Mouse (Mus musculus): ENCODE data around the gene Lclat1.

The Lclat1 gene

GRCm38 (mm10) chr17:73087045-73087910, 20.5 kb upstream of the Lclat1 start:
- DNase-seq (ENCODE audit: low spot score) = no peak

- no peak for DNase-seq (ENCODE audit: low spot score)
Observed at GRCm38 (mm10) chr17:73091368-73091767, 16.4 kb upstream of the Lclat1 start.

- no peak for DNase-seq (ENCODE audit: low spot score)
Observed at GRCm38 (mm10) chr17:73092103-73093097, 15.4 kb upstream of the Lclat1 start.

- no peak for DNase-seq (ENCODE audit: low spot score)
Observed at GRCm38 (mm10) chr17:73095070-73095469, 12.7 kb upstream of the Lclat1 start.

GRCm38 (mm10) chr17:73095585-73095984, 12.2 kb upstream of the Lclat1 start:
- no peak for DNase-seq (ENCODE audit: low spot score)

- peak; percentile 62 for DNase-seq (ENCODE audit: low spot score)
Observed at GRCm38 (mm10) chr17:73096484-73096883, 11.3 kb upstream of the Lclat1 start.

- DNase-seq (ENCODE audit: low spot score) = no peak
Observed at GRCm38 (mm10) chr17:73098636-73099035, 9.1 kb upstream of the Lclat1 start.

GRCm38 (mm10) chr17:73100396-73100795, 7.4 kb upstream of the Lclat1 start:
- no peak for DNase-seq (ENCODE audit: low spot score)

GRCm38 (mm10) chr17:73102538-73102937, 5.2 kb upstream of the Lclat1 start:
- DNase-seq (ENCODE audit: low spot score) = no peak

GRCm38 (mm10) chr17:73108170-73108887, 544 bp downstream of the Lclat1 start:
- DNase-seq (ENCODE audit: low spot score) = no peak

GRCm38 (mm10) chr17:73108888-73109259, 1.1 kb downstream of the Lclat1 start:
- no peak for DNase-seq (ENCODE audit: low spot score)

- no peak for DNase-seq (ENCODE audit: low spot score)
Observed at GRCm38 (mm10) chr17:73112128-73112527, 4.3 kb downstream of the Lclat1 start.

GRCm38 (mm10) chr17:73112601-73113000, 4.8 kb downstream of the Lclat1 start:
- DNase-seq (ENCODE audit: low spot score) = peak; percentile 3

- no peak for DNase-seq (ENCODE audit: low spot score)
Observed at GRCm38 (mm10) chr17:73113230-73113629, 5.4 kb downstream of the Lclat1 start.

- DNase-seq (ENCODE audit: low spot score) = no peak
Observed at GRCm38 (mm10) chr17:73118134-73118533, 10.3 kb downstream of the Lclat1 start.

GRCm38 (mm10) chr17:73118702-73119101, 10.9 kb downstream of the Lclat1 start:
- DNase-seq (ENCODE audit: low spot score) = no peak

GRCm38 (mm10) chr17:73119150-73119549, 11.4 kb downstream of the Lclat1 start:
- no peak for DNase-seq (ENCODE audit: low spot score)

GRCm38 (mm10) chr17:73120545-73120944, 12.8 kb downstream of the Lclat1 start:
- DNase-seq (ENCODE audit: low spot score) = no peak

- DNase-seq (ENCODE audit: low spot score) = no peak
Observed at GRCm38 (mm10) chr17:73121726-73122125, 13.9 kb downstream of the Lclat1 start.

- no peak for DNase-seq (ENCODE audit: low spot score)
Observed at GRCm38 (mm10) chr17:73126349-73126748, 18.6 kb downstream of the Lclat1 start.

GRCm38 (mm10) chr17:73126903-73127302, 19.1 kb downstream of the Lclat1 start:
- DNase-seq (ENCODE audit: low spot score) = no peak

All from embryo, embryonic 10.5 days (tissue).